Mouse (Mus musculus): ENCODE results near the gene Glipr1l3.
A peak's percentile ranks its signal among the peaks of the same experiment; 100 is the strongest.
"Not testable (repeated sequence)": the region's sequence is repeated elsewhere in the genome, so short reads cannot be mapped to it uniquely, and the experiment has no call there.

Glipr1l3 gene

GRCm38 (mm10) chr10:112159882-112160560 is at the start of gene Glipr1l3:
Gene Glipr1l3 (minus strand): TSS chr10:112160327.
- DNase-seq: peak; percentile 67

- peak; percentile 4 for DNase-seq
These were observed 43.3 kb upstream of the Glipr1l3 start for GRCm38 (mm10) chr10:112203463-112203862.

- DNase-seq: not testable (repeated sequence)
These were observed 33.8 kb upstream of the Glipr1l3 start for GRCm38 (mm10) chr10:112193919-112194318.

GRCm38 (mm10) chr10:112177027-112177426 is 16.9 kb upstream of the Glipr1l3 start:
- not testable (repeated sequence) for DNase-seq

GRCm38 (mm10) chr10:112163168-112163766 is 3.1 kb upstream of the Glipr1l3 start, which contains the start of gene Caps2:
Gene Caps2 (plus strand): TSS chr10:112163621.
- DNase-seq: no peak

GRCm38 (mm10) chr10:112139834-112140233 is 20.3 kb downstream of the Glipr1l3 start:
- no peak for DNase-seq

- no peak for DNase-seq
These were observed 21.2 kb downstream of the Glipr1l3 start for GRCm38 (mm10) chr10:112138871-112139430.

GRCm38 (mm10) chr10:112138050-112138870 is 21.9 kb downstream of the Glipr1l3 start:
- peak; percentile 61 for DNase-seq

GRCm38 (mm10) chr10:112132194-112132593 is 27.9 kb downstream of the Glipr1l3 start:
- DNase-seq: no peak

GRCm38 (mm10) chr10:112127682-112128230 is 32.4 kb downstream of the Glipr1l3 start:
- not testable (repeated sequence) for DNase-seq

- not testable (repeated sequence) for DNase-seq
These were observed 35.0 kb downstream of the Glipr1l3 start for GRCm38 (mm10) chr10:112125090-112125489.

GRCm38 (mm10) chr10:112110401-112110800 is 49.7 kb downstream of the Glipr1l3 start:
- no peak for DNase-seq

GRCm38 (mm10) chr10:112105785-112106184 is 54.3 kb downstream of the Glipr1l3 start:
- peak; percentile 36 for DNase-seq

Measured in liver (tissue).